Mouse (Mus musculus) telencephalon, adult 2 months (tissue): ENCODE data around the gene Gm14325.
"Not testable (repeated sequence)": the region's sequence is repeated elsewhere in the genome, so short reads cannot be mapped to it uniquely, and the experiment has no call there.

Experiments
- DNase-seq: peaks from one replicate; pipeline ENCODE4 v3.0.0-alpha.2; 2011; ENCODE audit warnings: low read depth, low spot score

Gm14325 gene

GRCm38 (mm10) chr2:177839901-177840663, at the start of gene Gm14325:
Gene Gm14325, minus strand, starts transcription at chr2:177840336.
- DNase-seq: peak; percentile 74

GRCm38 (mm10) chr2:177887743-177888142, 47.6 kb upstream of the Gm14325 start:
- not testable (repeated sequence) for DNase-seq

GRCm38 (mm10) chr2:177862254-177862653, 22.1 kb upstream of the Gm14325 start:
- not testable (repeated sequence) for DNase-seq

GRCm38 (mm10) chr2:177843666-177844065, 3.5 kb upstream of the Gm14325 start:
- DNase-seq: not testable (repeated sequence)

GRCm38 (mm10) chr2:177836756-177837155, 3.4 kb downstream of the Gm14325 start:
- not testable (repeated sequence) for DNase-seq

GRCm38 (mm10) chr2:177835733-177836536, 4.2 kb downstream of the Gm14325 start:
- not testable (repeated sequence) for DNase-seq

GRCm38 (mm10) chr2:177821952-177822351, 18.2 kb downstream of the Gm14325 start:
- not testable (repeated sequence) for DNase-seq

- DNase-seq: not testable (repeated sequence)
These were observed 34.0 kb downstream of the Gm14325 start for GRCm38 (mm10) chr2:177806170-177806569.

- not testable (repeated sequence) for DNase-seq
These were observed 52.8 kb downstream of the Gm14325 start for GRCm38 (mm10) chr2:177787351-177787750.
